Mouse (Mus musculus) G1E-ER4 (cell line): ENCODE measurements around the gene St7. TPM values are rescaled to one million over a fixed set of nuclear protein-coding genes. Genes with fewer than 3 reads are reported as not detected.

Source experiments
- GATA1 ChIP-seq: IDR thresholded peaks from one replicate; pipeline ENCODE4 v1.8.0; 2012; ENCODE audit warnings: low read length, inconsistent platforms
- polyA plus RNA-seq: library from polyadenylated mRNA; stranded (reverse); fragments of >175 nt; gene quantifications from 2 replicates; pipeline ENCODE4 v1.2.3, GENCODE M21; 2012

St7 gene
- polyA plus RNA-seq = 4.2 and 5.5 TPM in 2 replicates

DNA sequence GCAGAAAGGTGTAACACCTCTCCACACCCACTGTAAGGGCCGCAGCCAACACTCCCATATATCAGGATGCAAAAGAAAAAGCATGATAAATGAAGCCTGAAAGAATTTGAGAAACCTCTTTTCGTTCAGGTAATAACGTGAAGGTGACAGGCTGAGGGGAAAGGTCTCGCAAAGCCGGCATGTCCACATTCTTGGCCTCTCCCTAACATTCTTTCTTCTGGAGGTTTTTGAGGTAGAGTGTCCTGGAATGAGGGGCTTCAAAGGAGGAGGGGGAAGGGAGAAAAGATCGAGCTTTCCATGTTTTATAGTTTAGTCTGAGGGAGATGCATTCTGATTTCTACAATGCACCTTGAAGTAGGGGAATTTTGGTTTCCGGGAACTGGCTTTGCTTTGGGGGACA, at the start of gene St7:
Gene St7, plus strand, starts transcription at position 287 of the 400 bp plus-strand sequence.
- TF ChIP-seq GATA1 = no peak

DNA sequence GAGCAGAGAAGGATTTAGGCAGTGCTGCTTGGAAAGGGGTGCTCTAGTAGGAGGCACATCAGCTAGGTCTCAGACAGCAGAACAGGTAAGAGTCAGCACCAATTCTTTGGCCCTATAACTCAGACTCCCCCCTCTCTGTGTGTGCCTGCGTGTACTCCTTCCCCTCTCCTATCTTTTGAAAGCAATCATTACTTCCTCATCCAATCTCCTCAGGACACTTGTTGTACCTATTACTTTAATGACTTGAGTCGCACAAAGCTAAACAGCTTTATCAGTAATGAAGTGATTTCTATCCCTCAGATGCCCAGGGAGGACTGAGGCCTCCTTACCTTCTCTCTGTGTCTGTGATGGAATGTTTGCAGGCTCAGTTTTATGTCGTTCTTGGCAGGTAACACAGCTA, 46.6 kb upstream of the St7 start:
- no peak for TF ChIP-seq GATA1

DNA sequence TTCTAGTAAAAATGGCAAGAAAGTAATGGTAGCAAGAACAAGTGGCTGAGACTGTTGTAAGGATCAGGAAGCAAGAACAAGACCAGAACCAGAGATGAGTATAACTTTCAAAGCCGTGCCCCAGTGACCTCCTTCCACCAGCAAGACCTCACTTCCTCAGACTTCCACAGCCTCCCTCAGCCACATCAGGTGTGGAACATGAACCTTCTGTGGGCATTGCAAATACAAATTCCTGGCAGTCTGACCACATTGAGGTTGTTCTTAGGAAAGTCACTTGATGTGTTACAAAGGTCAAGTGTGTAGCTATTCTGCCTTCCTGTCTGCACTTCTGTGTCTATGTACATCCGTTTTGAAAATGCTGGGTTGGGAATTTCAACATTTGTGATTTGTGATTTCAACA, 40.6 kb upstream of the St7 start:
- no peak for TF ChIP-seq GATA1

DNA sequence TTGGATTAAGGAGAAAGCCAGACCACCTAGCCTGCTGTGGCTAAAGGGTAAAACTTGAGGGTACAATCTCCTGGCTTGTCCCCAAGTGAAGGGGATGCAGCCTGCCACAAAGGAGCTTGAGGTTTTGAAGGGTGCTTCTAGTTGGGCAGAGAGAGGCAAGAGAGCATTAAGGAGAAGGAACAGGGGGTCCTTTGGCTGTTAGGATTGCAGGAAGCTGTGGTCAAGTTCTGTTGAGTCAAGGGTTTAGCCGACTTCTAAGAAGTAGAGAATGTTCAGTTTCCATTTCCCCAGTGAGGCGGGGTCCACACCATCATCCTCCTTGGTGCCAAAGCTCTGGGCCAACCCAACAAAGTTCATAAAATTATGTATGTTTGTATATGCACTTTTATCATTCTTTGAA, 37.7 kb upstream of the St7 start:
- no peak for TF ChIP-seq GATA1

DNA sequence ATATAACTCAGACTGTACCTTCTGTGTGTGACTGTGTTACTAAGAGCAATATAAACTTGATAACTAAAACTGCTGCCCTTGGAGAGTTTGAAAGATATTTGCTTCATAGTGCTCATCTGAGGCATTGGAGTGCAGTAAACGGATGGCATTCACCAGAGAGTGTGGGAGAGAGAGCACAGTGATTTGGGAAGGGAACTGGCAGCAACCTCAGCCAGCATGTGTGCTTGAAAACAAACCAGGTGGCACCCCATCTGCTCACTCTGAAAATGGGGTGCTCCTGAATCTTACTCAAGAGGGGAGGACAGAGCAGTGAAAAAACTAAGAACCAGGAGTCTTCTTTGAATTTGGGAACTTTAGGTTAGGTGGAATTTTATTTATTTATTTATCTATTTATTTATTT, 35.4 kb upstream of the St7 start:
- TF ChIP-seq GATA1 = no peak

DNA sequence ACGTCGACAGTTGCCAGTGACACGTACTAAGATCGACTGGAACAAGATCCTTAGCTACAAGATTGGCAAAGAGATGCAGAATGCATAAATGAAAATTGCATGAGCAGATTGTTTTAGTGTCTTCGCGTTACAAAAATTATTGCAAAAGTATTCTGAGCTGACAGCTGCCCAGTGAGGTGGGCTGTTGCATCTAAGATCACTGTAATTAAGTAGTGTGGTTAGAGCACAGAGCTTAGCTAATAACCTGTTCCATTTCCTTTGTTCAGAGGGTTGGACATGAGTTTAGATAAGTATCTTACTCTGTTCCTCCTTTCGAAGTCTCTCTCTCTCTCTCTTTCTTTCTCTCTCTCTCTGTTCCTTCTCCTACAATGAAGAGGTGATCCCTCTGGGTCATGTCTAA, 27.4 kb upstream of the St7 start:
- no peak for TF ChIP-seq GATA1

DNA sequence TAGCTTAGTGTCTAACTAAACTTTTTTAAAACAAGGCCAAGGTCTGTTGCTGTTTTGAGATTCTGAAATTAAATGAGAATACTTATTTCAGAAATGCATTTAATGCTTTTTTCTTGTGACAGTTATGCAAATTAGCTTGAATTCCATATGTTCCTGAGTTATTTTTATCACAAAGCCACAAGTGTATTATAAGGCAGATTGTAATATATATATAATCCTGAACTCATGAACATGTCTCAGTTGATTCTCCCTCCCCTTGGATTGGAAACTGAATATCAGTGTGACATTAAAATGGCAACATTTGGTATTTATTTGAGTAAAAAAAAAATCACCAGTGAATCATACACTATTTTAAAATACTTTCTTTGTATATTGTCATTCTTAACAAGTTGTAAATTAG, 26.7 kb upstream of the St7 start:
- TF ChIP-seq GATA1 = no peak

DNA sequence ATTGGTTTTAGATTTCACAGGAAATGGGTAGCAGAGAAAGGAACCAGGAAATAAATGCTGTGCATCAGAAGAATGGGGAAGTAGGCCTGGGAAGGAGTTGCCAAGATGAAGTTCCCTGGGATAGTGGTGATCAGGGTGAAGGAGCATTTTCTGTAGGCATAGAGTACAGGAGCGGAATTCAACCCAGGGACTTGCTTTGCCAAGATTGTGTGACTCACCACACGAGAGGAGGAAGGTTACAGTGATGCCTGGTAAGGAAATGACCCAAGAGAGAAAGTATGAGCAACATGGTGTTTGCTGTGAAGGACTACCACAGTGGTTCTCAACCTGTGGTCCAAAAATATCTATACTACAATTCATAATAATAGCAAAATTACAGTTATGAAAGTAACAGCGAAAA, 24.9 kb upstream of the St7 start:
- TF ChIP-seq GATA1 = no peak

DNA sequence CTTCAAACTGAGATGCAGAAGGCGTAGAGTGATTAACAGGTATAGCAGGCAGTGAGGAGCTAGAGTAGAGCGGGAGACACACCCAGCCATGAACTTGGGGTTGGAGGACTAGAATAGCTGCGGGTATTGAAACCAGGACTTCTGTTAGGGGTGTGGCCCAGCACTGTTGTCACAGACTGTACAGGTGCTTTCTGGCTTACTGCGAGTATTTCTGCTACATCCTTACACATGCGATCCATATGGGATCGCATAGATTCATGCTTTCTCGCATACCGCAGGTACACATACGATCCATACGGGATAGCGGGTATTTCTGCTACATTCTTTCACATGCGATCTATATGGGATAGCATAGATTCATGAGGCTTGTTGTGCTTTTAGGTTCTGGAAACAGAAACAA, 24.4 kb upstream of the St7 start:
- no peak for TF ChIP-seq GATA1

DNA sequence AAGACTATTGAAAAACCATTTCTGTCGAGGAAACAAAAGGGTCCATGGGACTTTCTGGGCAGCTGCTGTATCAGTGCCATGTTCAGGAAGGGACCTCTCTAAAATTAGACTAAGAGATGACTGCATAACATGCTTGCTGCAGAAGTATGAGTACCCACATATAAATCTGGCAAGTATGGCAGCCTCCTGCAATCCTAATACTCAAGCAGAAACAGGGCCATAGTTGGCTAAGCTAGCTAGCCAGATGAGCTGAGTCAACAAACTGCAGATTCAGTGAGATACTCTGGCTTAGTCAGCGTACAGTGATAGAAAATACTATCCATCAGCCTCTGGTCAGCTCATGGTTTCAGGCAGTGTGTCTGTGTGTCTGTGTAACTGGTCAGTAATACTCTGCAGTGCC, 22.9 kb upstream of the St7 start:
- no peak for TF ChIP-seq GATA1

DNA sequence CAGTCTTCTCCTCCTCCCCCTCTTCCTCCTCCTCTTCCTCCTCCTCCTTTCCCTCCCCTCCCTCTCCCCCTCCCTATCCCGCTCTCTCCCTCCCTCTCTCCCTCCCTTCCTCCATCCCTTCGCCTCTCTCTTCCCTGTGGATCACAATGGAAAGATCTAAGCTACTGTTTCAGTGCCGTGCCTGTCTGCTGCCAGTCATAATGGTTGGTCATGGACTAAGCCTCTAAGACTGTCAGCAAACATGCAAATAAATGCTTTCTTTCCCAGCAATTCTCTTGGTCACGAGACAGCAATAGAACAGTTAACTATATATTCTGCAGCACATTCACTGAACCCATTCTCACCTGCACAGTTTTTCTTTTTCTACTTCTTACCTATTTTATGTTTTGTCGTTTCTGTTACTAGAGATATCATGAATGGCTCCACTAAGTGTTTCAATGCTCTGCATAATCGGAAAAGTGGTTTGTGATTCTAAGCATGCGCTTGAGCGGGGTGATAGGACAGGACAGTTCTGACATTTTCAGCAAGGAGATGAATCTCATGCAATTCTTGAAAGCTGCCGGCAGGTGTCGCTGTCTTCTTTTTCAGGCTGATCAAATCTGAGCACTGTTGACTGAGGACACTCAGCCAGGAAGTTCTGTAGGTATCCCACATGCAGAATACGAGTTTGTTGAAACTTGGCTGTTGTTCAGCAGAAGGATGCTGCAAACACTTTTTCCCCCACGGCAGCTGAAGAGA, 17.5 kb upstream of the St7 start:
- no peak for TF ChIP-seq GATA1

DNA sequence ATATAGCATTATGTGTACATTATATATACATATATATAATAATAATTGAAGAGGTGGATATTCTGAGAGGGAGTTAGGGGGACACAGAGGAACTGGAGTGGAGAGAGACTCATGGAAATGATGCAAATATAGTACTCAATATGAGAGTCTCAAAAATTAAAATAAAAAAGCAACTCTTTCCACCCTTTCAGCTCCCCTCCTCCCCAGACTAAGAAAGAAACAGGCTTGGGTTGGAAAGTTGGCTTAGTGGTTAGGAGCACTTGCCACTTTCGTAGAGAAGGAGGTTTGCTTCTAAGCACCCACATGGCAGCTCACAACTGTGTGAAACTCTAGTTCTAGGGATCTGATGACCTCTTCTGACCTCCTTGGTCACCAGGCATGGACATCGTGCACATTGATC, 15.7 kb upstream of the St7 start:
- no peak for TF ChIP-seq GATA1

DNA sequence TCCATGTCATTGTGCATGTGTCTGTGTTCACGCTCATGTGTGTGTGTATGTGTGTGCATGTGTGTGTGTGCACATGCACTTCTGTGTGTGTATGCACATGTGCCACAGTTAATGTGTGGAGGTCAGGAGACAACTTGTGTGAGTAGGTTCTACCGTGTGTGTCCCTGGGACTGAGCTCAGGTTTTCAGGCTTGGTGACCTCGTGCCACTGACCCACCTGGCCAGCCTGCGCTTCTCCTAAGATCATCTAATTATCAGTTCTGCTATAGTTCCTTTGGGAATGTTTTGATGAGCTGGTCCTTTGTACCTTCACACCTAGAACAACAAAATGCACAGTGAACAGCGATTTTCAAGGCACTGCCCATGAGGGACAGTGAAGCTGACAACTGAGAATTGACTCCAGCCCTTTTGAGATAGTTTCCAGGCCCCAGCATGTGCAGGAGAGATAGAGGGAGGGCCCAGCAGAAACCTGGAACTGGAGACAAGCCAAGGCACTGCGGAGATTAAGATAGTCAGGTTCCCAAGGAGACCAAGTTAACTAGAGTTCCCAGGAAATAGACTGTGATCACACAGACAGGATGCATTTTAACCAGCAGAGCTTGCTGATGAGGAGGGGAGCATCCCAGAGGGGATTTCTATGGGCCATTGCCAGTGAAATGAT, 12.3 kb upstream of the St7 start:
- TF ChIP-seq GATA1 = no peak

DNA sequence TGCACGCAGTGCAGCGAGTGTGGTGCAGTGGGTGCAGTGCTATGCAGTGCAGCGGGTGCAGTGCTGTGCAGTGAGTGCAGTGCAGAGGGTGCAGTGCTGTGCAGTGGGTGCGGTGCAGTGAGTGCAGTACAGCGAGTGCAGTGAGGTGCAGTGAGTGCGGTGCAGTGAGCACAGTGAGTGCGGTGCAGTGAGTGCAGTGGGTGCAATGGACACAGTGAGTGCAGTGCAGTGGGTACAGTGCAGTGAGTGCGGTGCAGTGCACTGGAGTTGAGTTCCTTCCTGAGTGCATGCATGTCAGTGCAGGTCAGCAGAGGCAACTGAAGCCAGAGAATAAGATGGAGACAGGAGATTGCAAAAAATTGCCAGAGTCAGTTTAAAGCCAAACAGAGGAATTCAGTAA, 10.9 kb upstream of the St7 start:
- TF ChIP-seq GATA1 = no peak

DNA sequence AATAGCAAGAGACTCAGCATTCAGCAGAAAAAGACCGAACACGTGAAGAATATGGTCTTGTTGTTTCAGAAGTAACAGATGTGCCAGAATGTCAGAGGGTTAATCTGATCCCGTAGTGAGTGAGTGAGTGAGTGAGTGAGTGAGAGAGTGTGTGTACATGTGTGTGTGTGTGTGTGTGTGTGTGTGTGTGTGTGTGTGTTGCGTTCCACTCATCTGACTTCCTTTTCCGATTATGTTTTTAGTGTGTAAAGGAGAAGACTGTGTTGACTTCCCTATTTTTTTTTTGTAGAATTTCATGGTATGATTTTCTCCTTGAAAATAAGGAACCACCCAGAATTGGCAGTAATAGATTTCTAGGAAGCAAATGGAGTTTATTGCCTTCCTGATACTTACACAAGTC, 4.1 kb upstream of the St7 start:
- TF ChIP-seq GATA1 = no peak

DNA sequence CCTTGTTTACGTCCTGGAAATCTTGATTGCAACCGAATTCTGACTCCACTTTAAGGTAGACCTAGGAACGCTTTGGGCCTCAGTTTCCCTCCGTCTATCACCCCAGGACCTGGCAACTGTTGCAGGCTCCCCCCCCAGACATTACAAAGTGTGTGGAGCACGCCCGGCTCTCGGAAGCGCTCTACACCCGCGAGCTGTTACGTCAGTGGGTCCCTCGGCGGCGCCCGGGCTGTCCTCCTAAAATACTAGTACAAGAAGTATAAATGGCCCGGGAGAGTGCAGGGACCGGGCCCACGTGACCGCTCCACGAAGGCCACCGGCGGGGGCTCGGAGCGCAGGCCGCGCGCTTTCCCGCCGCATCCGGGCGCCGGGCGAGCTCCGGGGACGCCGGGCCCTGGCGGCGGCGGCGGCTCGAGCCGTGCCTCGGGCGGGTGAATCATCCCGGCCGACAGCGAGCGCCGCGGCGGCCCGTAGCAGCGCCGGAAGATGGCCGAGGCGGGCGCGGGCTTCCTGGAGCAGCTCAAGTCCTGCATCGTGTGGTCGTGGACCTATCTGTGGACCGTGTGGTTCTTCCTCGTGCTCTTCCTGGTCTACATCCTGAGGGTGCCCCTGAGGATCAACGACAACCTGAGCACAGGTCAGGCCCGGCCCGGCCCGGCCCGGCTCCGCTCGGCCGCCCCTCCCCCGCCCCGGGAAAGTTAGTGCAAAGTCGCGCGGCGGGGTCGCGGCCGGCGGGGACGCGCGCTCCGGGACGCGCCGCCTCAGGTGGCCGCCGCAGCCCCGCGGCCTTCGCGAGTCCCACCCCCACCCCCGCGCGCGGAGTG, 1.2 kb downstream of the St7 start:
- TF ChIP-seq GATA1 = no peak
